Mouse (Mus musculus): ENCODE results near the gene Hist2h2aa2. TPM values are rescaled to one million over a fixed set of nuclear protein-coding genes. Genes with fewer than 3 reads are reported as not detected.

Hist2h2aa2 gene
- polyA plus RNA-seq (2014; fragmentation: Illumina TruSeq; extraction: RNeasy Lipid Tissue Mini Kit (QIAGEN cat#74804); ENCODE audit: low read depth, low replicate concordance) = not detected

GRCm38 (mm10) chr3:96239949-96240798 lies at the start of gene Hist2h2aa2:
TSS of gene Hist2h2aa2 (minus strand) at chr3:96240276.

DNA sequence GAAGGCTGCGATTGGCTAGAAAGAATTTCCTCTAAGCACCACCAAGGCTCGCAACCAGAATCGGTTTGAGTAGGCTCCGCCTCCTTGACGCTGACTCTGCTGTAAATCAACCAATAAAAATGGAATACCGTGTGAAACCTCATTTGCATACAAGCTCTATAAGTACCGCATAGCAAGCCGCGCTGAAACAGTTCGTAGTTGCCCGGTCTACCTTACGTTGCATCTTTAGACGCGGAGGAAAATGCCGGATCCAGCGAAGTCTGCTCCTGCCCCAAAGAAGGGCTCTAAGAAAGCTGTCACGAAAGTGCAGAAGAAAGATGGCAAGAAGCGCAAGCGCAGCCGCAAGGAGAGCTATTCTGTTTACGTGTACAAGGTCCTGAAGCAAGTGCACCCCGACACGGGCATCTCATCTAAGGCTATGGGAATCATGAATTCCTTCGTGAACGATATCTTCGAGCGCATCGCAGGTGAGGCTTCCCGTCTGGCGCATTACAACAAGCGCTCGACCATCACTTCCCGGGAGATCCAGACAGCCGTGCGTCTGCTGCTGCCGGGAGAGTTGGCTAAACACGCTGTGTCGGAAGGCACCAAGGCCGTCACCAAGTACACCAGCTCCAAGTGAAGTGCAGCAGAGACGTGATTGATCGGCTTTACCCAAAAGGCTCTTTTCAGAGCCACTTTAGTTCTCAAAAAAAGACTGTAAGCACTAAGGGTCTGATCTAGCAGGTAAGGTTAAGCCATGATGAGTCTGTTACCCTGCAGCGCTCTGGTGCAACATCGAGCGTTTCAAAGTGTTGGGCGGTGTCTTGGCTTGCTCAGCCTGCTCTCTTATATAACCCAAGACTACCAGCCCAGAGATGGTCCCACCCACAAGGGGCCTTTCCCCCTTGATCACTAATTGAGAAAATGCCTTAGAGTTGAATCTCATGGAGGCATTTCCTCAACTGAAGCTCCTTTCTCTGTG lies 29.7 kb upstream of the Hist2h2aa2 start, which contains the start of gene Hist2h2bb:
TSS of gene Hist2h2bb (plus strand) at position 242 of the 964 bp plus-strand sequence.

GRCm38 (mm10) chr3:96268051-96268775 lies 28.1 kb upstream of the Hist2h2aa2 start, which contains the start of gene Hist2h3b:
TSS of gene Hist2h3b (plus strand) at chr3:96268654.

GRCm38 (mm10) chr3:96262979-96263550 lies 23.0 kb upstream of the Hist2h2aa2 start, which contains the start of gene Hist2h4:
TSS of gene Hist2h4 (minus strand) at chr3:96263311.

GRCm38 (mm10) chr3:96246427-96246856 lies 6.4 kb upstream of the Hist2h2aa2 start, which contains the start of gene Hist2h3c1:
TSS of gene Hist2h3c1 (plus strand) at chr3:96246685.

DNA sequence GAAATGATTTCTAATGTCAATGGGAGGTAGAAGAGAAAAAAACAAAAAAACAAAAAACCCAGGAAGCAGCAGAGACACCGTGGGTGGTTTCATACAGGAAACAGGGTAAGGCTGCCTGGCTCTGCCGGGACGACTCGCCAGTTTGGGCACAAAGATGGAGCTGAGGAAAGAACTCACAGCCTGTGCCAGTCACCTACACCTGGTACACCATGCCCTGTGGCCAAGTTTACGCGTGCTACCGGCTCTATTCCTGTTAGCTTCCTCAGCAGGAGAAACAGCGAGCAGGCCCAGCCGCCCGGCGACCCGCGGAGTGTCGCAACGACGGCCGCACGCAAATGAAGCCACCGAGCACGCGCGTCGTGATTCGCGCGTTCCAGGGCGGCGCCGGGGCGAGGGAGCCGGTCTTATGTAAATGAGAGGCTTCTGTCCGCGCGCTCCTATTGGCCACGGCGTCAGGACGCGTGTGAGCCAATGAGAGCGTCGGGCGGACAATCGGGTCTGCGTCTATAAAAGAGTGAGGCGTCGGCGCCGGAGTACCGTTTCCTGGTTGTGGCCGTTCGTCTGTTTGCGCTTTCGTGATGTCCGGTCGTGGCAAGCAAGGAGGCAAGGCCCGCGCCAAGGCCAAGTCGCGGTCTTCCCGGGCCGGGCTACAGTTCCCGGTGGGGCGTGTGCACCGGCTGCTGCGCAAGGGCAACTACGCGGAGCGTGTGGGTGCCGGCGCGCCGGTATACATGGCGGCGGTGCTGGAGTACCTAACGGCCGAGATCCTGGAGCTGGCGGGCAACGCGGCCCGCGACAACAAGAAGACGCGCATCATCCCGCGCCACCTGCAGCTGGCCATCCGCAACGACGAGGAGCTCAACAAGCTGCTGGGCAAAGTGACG lies 5.2 kb upstream of the Hist2h2aa2 start, which contains the start of gene Hist2h2aa1:
TSS of gene Hist2h2aa1 (plus strand) at position 495 of the 884 bp plus-strand sequence.

DNA sequence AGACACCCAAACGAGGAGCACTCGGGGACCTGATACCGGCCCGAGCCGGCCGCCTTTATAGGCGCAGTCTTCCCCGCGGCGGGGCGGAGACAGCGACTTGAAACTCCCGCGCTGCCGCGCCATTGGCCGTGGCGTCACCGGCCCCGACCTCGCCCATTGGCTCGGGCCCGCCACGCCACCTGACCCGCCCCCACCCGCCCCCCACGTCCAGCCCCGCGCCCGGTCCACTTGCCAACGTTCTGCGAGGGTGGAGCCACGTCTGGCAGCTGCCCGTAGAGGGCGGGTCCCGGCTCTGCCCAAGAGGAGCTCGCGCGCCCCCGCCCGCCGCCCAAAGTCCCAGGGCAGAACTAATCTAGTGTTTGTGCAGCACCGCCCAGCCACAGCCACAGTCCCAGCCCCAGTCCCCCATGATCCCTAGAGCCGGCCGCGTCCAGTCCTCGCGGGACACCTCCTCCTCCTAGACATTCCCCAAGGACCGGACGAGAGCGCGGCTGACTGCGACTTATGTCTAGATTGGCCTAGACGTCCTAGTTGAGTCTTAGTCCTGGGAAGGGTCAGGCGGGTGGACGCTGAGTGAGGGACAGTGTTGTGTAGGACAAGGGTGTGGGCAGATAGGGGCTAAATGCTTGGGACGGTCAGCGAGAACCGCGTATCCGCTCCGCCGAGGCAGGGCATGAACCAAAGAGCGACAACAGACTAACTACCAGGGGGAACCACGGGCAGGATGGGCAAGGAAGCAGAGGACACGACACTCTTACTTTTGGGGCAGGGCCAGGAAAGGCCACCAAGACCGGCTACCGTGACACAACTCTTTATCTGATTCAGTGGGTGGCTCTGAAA lies 902 bp downstream of the Hist2h2aa2 start, which contains the start of gene Hist2h3c2:
TSS of gene Hist2h3c2 (minus strand) at position 174 of the 840 bp plus-strand sequence.

DNA sequence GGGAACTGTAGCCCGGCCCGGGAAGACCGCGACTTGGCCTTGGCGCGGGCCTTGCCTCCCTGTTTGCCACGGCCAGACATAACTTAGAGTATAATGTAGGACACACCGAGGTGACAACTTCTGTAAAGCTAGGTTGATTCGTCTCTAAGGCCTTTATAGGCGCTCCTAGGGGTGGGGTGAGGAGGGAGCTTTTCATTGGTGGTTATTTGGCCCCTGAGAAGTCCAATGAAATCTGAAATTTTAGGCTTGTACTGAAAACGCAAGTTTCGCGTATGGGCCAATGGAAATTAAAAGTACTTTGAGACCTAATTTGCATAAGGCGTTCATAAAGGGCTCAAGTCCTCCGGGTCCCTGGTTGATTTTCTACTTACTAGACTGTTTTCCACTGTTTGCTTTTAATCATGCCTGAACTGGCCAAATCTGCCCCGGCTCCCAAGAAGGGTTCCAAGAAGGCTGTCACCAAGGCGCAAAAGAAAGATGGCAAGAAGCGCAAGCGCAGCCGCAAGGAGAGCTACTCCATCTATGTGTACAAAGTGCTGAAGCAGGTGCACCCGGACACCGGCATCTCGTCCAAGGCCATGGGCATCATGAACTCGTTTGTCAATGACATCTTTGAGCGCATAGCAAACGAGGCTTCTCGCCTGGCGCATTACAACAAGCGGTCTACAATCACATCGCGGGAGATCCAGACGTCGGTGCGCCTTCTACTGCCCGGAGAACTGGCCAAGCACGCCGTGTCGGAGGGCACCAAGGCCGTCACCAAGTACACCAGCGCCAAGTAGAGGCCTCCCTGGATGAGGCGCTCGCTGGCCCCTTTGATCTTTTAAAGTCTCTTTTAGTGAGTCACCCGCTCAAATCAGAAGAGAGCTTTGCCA lies 19.1 kb downstream of the Hist2h2aa2 start, which contains the start of the genes Hist2h2ac and Hist2h2be:
TSS of gene Hist2h2ac (minus strand) at position 116 of the 875 bp plus-strand sequence.
TSS of gene Hist2h2be (plus strand) at position 355 of the 875 bp plus-strand sequence.

GRCm38 (mm10) chr3:96219661-96220130 lies 20.4 kb downstream of the Hist2h2aa2 start, which contains the start of the genes Bola1 and Hist2h2ab:
TSS of gene Bola1 (minus strand) at chr3:96219709.
TSS of gene Hist2h2ab (plus strand) at chr3:96219865.

Other genes starting within 250 kb of the Hist2h2aa2 start
- gene Plekho1, start 244.3 kb downstream of the Hist2h2aa2 start, polyA plus RNA-seq (2014; fragmentation: Illumina TruSeq; extraction: RNeasy Lipid Tissue Mini Kit (QIAGEN cat#74804); ENCODE audit: low read depth, low replicate concordance) = 7.5 TPM
- 59.9 TPM for gene Vps45, start 181.8 kb downstream of the Hist2h2aa2 start, polyA plus RNA-seq (2014; fragmentation: Illumina TruSeq; extraction: RNeasy Lipid Tissue Mini Kit (QIAGEN cat#74804); ENCODE audit: low read depth, low replicate concordance)
- 23.3 TPM for gene Otud7b, start 135.7 kb downstream of the Hist2h2aa2 start, polyA plus RNA-seq (2014; fragmentation: Illumina TruSeq; extraction: RNeasy Lipid Tissue Mini Kit (QIAGEN cat#74804); ENCODE audit: low read depth, low replicate concordance)
- gene Mtmr11, start 78.3 kb downstream of the Hist2h2aa2 start, polyA plus RNA-seq (2014; fragmentation: Illumina TruSeq; extraction: RNeasy Lipid Tissue Mini Kit (QIAGEN cat#74804); ENCODE audit: low read depth, low replicate concordance) = 27.1 TPM
- 12.5 TPM for gene Sf3b4, start 67.9 kb downstream of the Hist2h2aa2 start, polyA plus RNA-seq (2014; fragmentation: Illumina TruSeq; extraction: RNeasy Lipid Tissue Mini Kit (QIAGEN cat#74804); ENCODE audit: low read depth, low replicate concordance)
- 0.85 TPM for gene Sv2a, start 59.1 kb downstream of the Hist2h2aa2 start, polyA plus RNA-seq (2014; fragmentation: Illumina TruSeq; extraction: RNeasy Lipid Tissue Mini Kit (QIAGEN cat#74804); ENCODE audit: low read depth, low replicate concordance)
- gene Bola1, start 20.6 kb downstream of the Hist2h2aa2 start, polyA plus RNA-seq (2014; fragmentation: Illumina TruSeq; extraction: RNeasy Lipid Tissue Mini Kit (QIAGEN cat#74804); ENCODE audit: low read depth, low replicate concordance) = 1.4 TPM
- gene Hist2h2ab, start 20.4 kb downstream of the Hist2h2aa2 start, polyA plus RNA-seq (2014; fragmentation: Illumina TruSeq; extraction: RNeasy Lipid Tissue Mini Kit (QIAGEN cat#74804); ENCODE audit: low read depth, low replicate concordance) = not detected
- gene Hist2h2ac, start 19.4 kb downstream of the Hist2h2aa2 start, polyA plus RNA-seq (2014; fragmentation: Illumina TruSeq; extraction: RNeasy Lipid Tissue Mini Kit (QIAGEN cat#74804); ENCODE audit: low read depth, low replicate concordance) = not detected
- 20.6 TPM for gene Hist2h2be, start 19.2 kb downstream of the Hist2h2aa2 start, polyA plus RNA-seq (2014; fragmentation: Illumina TruSeq; extraction: RNeasy Lipid Tissue Mini Kit (QIAGEN cat#74804); ENCODE audit: low read depth, low replicate concordance)
- 3.4 TPM for gene Hist2h3c2, start 1.1 kb downstream of the Hist2h2aa2 start, polyA plus RNA-seq (2014; fragmentation: Illumina TruSeq; extraction: RNeasy Lipid Tissue Mini Kit (QIAGEN cat#74804); ENCODE audit: low read depth, low replicate concordance)
- gene Hist2h2aa1, start 5.2 kb upstream of the Hist2h2aa2 start, polyA plus RNA-seq (2014; fragmentation: Illumina TruSeq; extraction: RNeasy Lipid Tissue Mini Kit (QIAGEN cat#74804); ENCODE audit: low read depth, low replicate concordance) = not detected
- gene Hist2h3c1, start 6.4 kb upstream of the Hist2h2aa2 start, polyA plus RNA-seq (2014; fragmentation: Illumina TruSeq; extraction: RNeasy Lipid Tissue Mini Kit (QIAGEN cat#74804); ENCODE audit: low read depth, low replicate concordance) = 65.9 TPM
- 1.8 TPM for gene Hist2h4, start 23.0 kb upstream of the Hist2h2aa2 start, polyA plus RNA-seq (2014; fragmentation: Illumina TruSeq; extraction: RNeasy Lipid Tissue Mini Kit (QIAGEN cat#74804); ENCODE audit: low read depth, low replicate concordance)
- not detected for gene Hist2h3b, start 28.4 kb upstream of the Hist2h2aa2 start, polyA plus RNA-seq (2014; fragmentation: Illumina TruSeq; extraction: RNeasy Lipid Tissue Mini Kit (QIAGEN cat#74804); ENCODE audit: low read depth, low replicate concordance)
- not detected for gene Hist2h2bb, start 29.5 kb upstream of the Hist2h2aa2 start, polyA plus RNA-seq (2014; fragmentation: Illumina TruSeq; extraction: RNeasy Lipid Tissue Mini Kit (QIAGEN cat#74804); ENCODE audit: low read depth, low replicate concordance)
- gene Fcgr1, start 53.7 kb upstream of the Hist2h2aa2 start, polyA plus RNA-seq (2014; fragmentation: Illumina TruSeq; extraction: RNeasy Lipid Tissue Mini Kit (QIAGEN cat#74804); ENCODE audit: low read depth, low replicate concordance) = 1.2 TPM
- not detected for gene BC107364, start 212.0 kb upstream of the Hist2h2aa2 start, polyA plus RNA-seq (2014; fragmentation: Illumina TruSeq; extraction: RNeasy Lipid Tissue Mini Kit (QIAGEN cat#74804); ENCODE audit: low read depth, low replicate concordance)

Measured in sigmoid colon, adult 10 weeks (tissue).